Mouse (Mus musculus): ENCODE results near the gene Il5.

- TF ChIP-seq MAX (IDR thresholded peaks at IDR 0.05) (no peak), CTCF (IDR thresholded peaks at IDR 0.05; ENCODE audit: control insufficient read depth, insufficient read depth, insufficient read length) (no peak), CEBPB (IDR thresholded peaks at IDR 0.05; ENCODE audit: low read depth) (no peak), USF1 (IDR thresholded peaks at IDR 0.05; ENCODE audit: low read depth) (no peak)
Observed at GRCm38 (mm10) chr11:53731457-53731856, 10.9 kb downstream of the Il5 start.

Data from C2C12 (cell line).